Mouse (Mus musculus) heart, adult 18-20 months (tissue): ENCODE data around the gene Mrfap1. TPM values are rescaled to one million over a fixed set of nuclear protein-coding genes. Genes with fewer than 3 reads are reported as not detected.

Experiments used
- DNase-seq, 2 experiments: peaks; one replicate each; pipeline ENCODE4 v3.0.0; 2021 to 2022; ENCODE audit warnings: mixed read lengths in 1 of 2
- total RNA-seq, 2 experiments: library from RNA; stranded (reverse); gene quantifications; 2 replicates each; pipeline ENCODE4 v1.2.3; 2021

The Mrfap1 gene
- total RNA-seq, 2 experiments from 2014 or later: 282 to 304 TPM

GRCm38 (mm10) chr5:36786052-36786451 is 10.5 kb downstream of the Mrfap1 start:
- DNase-seq: no peak

- no peak for DNase-seq
Measured at GRCm38 (mm10) chr5:36779512-36779911, 17.1 kb downstream of the Mrfap1 start.

- DNase-seq: no peak
Measured at GRCm38 (mm10) chr5:36778901-36779300, 17.7 kb downstream of the Mrfap1 start.

- no peak for DNase-seq
Measured at GRCm38 (mm10) chr5:36777186-36777585, 19.4 kb downstream of the Mrfap1 start.

- DNase-seq: peak in 1 of 2 experiments; percentile 14
Measured at GRCm38 (mm10) chr5:36776021-36776575, 20.5 kb downstream of the Mrfap1 start.

- no peak for DNase-seq
Measured at GRCm38 (mm10) chr5:36775317-36775716, 21.3 kb downstream of the Mrfap1 start.

- DNase-seq: no peak
Measured at GRCm38 (mm10) chr5:36772586-36772985, 24.0 kb downstream of the Mrfap1 start.

- no peak for DNase-seq
Measured at GRCm38 (mm10) chr5:36769603-36770002, 27.0 kb downstream of the Mrfap1 start.

GRCm38 (mm10) chr5:36766958-36767703 is 29.4 kb downstream of the Mrfap1 start:
- no peak for DNase-seq

GRCm38 (mm10) chr5:36759848-36760247 is 36.7 kb downstream of the Mrfap1 start:
- DNase-seq: no peak

GRCm38 (mm10) chr5:36757033-36757432 is 39.5 kb downstream of the Mrfap1 start:
- DNase-seq: no peak

- no peak for DNase-seq
Measured at GRCm38 (mm10) chr5:36750119-36751078, 46.2 kb downstream of the Mrfap1 start.

GRCm38 (mm10) chr5:36748536-36749061 is 48.0 kb downstream of the Mrfap1 start, which contains the start of gene Bloc1s4:
Gene Bloc1s4 (minus strand): TSS chr5:36748650.
- DNase-seq: peak; percentile 93 to 95

- peak in 1 of 2 experiments; percentile 36 for DNase-seq
Measured at GRCm38 (mm10) chr5:36747794-36748535, 48.6 kb downstream of the Mrfap1 start.

- no peak for DNase-seq
Measured at GRCm38 (mm10) chr5:36747071-36747470, 49.5 kb downstream of the Mrfap1 start.

Other genes starting within 250 kb of the Mrfap1 start
- 10 to 100 TPM; 13.4 to 14.6 TPM for gene Tbc1d14, start 203.5 kb downstream of the Mrfap1 start, total RNA-seq
- gene D5Ertd579e, start 100.7 kb downstream of the Mrfap1 start, total RNA-seq: 10 to 100 TPM; 85.9 to 89.3 TPM
- 10 to 100 TPM; 14.0 to 14.2 TPM for gene Bloc1s4, start 48.1 kb downstream of the Mrfap1 start, total RNA-seq
- 10 to 100 TPM; 24.6 to 27.4 TPM for gene Man2b2, start 33.9 kb upstream of the Mrfap1 start, total RNA-seq
- 1 to 10 TPM; 4.7 to 4.9 TPM for gene Ppp2r2c, start 71.7 kb upstream of the Mrfap1 start, total RNA-seq
- 10 to 100 TPM; 84.6 to 86.4 TPM for gene Wfs1, start 192.4 kb upstream of the Mrfap1 start, total RNA-seq